Mouse (Mus musculus) colon, adult 2 months (tissue): Measurements from ENCODE around the gene Olfr1056. TPM values are rescaled to one million over a fixed set of nuclear protein-coding genes. Genes with fewer than 3 reads are reported as not detected.

Source experiments
- polyA plus RNA-seq: library from polyadenylated mRNA; depleted of rRNA; stranded (reverse); fragments of >200 nt; gene quantifications from 2 replicates; pipeline ENCODE4 v1.2.3, GENCODE M21; 2012; rRNA removed

Gene Olfr1056
- polyA plus RNA-seq: not detected in 2 replicates

GRCm38 (mm10) chr2:86362369-86362768 lies at the start of gene Olfr1056:
Gene Olfr1056, minus strand, starts transcription at chr2:86362469.

DNA sequence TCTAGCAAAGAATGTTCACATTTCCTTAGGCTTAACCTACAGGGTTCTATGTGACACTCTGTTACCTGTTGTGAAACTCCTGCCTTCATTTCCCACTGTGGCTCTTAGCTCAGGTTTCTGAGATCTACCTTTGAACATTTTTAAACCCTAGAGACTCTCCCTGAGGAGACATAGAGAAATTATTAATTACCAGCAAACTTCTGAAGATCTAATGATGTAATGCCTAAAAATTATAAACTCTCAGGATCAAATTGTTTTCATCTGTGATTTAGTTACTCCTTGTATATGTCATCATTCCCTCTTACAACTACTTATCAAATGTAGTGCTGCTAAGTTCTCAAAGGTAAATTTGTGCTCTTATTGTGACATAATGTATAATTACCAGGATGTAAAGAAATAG lies 26.2 kb upstream of the Olfr1056 start, which contains the start of gene Olfr1058:
Gene Olfr1058, minus strand, starts transcription at position 101 of the 400 bp plus-strand sequence.

DNA sequence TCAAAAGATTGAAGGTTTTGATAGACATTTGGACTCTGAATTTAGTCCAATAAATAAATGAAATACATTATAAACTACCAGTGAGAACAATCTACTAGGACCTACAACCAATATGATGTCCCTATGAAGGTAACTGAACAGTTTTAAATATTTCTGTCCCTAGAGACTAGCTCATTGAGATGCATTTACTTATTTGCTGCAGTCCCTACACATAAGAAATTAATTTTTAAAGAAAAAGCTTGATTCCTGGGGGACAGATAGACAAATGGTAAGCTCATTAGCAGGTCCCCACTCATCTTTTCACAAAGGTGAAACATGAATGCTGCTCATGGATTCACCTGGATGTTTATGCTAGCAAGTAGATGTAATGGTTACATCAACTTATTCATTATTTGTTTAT lies 16.0 kb upstream of the Olfr1056 start, which contains the start of gene Olfr1057:
Gene Olfr1057, minus strand, starts transcription at position 101 of the 400 bp plus-strand sequence.

DNA sequence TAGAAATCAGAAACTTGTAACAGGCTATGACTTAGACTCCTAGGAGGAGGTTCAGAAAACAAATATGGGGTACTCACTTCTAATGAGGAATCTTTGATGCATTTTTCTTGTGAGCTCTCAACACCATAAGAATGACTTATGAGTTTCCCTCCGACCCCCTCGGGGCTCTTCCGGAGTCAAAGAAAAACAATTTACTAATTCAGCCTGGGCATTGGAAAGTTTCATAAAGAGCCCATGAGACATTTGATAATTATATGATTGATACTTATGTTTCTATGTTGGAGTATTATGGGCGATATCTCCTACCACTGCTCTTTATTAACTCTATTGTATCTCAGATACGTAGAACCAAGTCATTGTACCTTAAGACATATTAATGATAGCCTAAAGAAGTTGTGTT lies 12.1 kb downstream of the Olfr1056 start, which contains the start of gene Olfr1055:
Gene Olfr1055, minus strand, starts transcription at position 101 of the 400 bp plus-strand sequence.

GRCm38 (mm10) chr2:86335333-86335732 lies 26.9 kb downstream of the Olfr1056 start, which contains the start of gene Olfr1054:
Gene Olfr1054, minus strand, starts transcription at chr2:86335433.

DNA sequence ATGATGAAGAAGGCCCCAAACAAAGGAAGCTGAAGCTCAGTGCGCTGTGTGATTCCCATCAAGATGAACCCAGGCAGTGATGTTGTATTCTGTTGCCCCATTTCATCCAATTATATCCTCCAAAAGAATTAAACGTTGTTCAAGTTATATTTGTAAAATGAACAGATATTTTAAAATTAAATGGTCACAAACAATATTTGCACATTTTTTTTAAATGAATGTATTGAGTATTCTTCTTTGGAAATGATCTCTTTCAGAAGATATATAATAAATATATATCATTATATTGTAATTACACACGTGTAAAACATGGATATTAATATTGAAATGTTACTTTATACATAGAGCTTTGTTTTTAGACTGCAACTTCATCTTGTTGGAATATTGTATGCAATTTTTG lies 47.1 kb downstream of the Olfr1056 start, which contains the start of gene Olfr1053:
Gene Olfr1053, minus strand, starts transcription at position 101 of the 400 bp plus-strand sequence.

Other genes starting within 250 kb of the Olfr1056 start
- gene Olfr1039, start 226.5 kb downstream of the Olfr1056 start, polyA plus RNA-seq: not detected in 2 replicates
- gene Olfr1040, start 215.7 kb downstream of the Olfr1056 start, polyA plus RNA-seq: not detected in 2 replicates
- gene Olfr1042, start 200.6 kb downstream of the Olfr1056 start, polyA plus RNA-seq: not detected in 2 replicates
- not detected in 2 replicates for gene Olfr1043, start 194.9 kb downstream of the Olfr1056 start, polyA plus RNA-seq
- not detected in 2 replicates for gene Olfr1044, start 184.6 kb downstream of the Olfr1056 start, polyA plus RNA-seq
- not detected in 2 replicates for gene Olfr52, start 176.8 kb downstream of the Olfr1056 start, polyA plus RNA-seq
- not detected in 2 replicates for gene Olfr1045, start 159.5 kb downstream of the Olfr1056 start, polyA plus RNA-seq
- not detected in 2 replicates for gene Olfr1046, start 143.2 kb downstream of the Olfr1056 start, polyA plus RNA-seq
- not detected in 2 replicates for gene Olfr1047, start 131.1 kb downstream of the Olfr1056 start, polyA plus RNA-seq
- not detected in 2 replicates for gene Olfr1048, start 122.2 kb downstream of the Olfr1056 start, polyA plus RNA-seq
- gene Olfr1049, start 104.1 kb downstream of the Olfr1056 start, polyA plus RNA-seq: not detected in 2 replicates
- gene Olfr1051, start 83.4 kb downstream of the Olfr1056 start, polyA plus RNA-seq: not detected in 2 replicates
- not detected in 2 replicates for gene Olfr1052, start 70.0 kb downstream of the Olfr1056 start, polyA plus RNA-seq
- gene Olfr1053, start 47.2 kb downstream of the Olfr1056 start, polyA plus RNA-seq: not detected in 2 replicates
- gene Olfr1054, start 27.0 kb downstream of the Olfr1056 start, polyA plus RNA-seq: not detected in 2 replicates
- not detected in 2 replicates for gene Olfr1055, start 12.2 kb downstream of the Olfr1056 start, polyA plus RNA-seq
- gene Olfr1057, start 15.9 kb upstream of the Olfr1056 start, polyA plus RNA-seq: not detected in 2 replicates
- gene Olfr1058, start 26.1 kb upstream of the Olfr1056 start, polyA plus RNA-seq: not detected in 2 replicates
- not detected in 2 replicates for gene Olfr1061, start 51.6 kb upstream of the Olfr1056 start, polyA plus RNA-seq
- not detected in 2 replicates for gene Olfr1062, start 64.3 kb upstream of the Olfr1056 start, polyA plus RNA-seq
- not detected in 2 replicates for gene Olfr1065, start 88.1 kb upstream of the Olfr1056 start, polyA plus RNA-seq
- not detected in 2 replicates for gene Olfr1066, start 93.8 kb upstream of the Olfr1056 start, polyA plus RNA-seq
- not detected in 2 replicates for gene Olfr228, start 124.9 kb upstream of the Olfr1056 start, polyA plus RNA-seq
- gene Olfr1076, start 146.0 kb upstream of the Olfr1056 start, polyA plus RNA-seq: not detected in 2 replicates
- gene Olfr1079, start 180.0 kb upstream of the Olfr1056 start, polyA plus RNA-seq: not detected in 2 replicates
- gene Olfr1080, start 195.8 kb upstream of the Olfr1056 start, polyA plus RNA-seq: not detected in 2 replicates
- gene Olfr1082, start 236.5 kb upstream of the Olfr1056 start, polyA plus RNA-seq: not detected in 2 replicates